ENCODE assay signal across 28 mouse cellular contexts in genomic region chr3:144238482-144238881, GRCm38 (mm10). TPM values are rescaled to one million over a fixed set of nuclear protein-coding genes. Genes with fewer than 3 reads are reported as not detected.
DNase-seq lines count a peak whose midpoint lies in the region; ATAC-seq and TF ChIP-seq lines count a peak whose summit lies in the region.
"Had no signal": no experiment of that assay in that cellular context is flagged by ENCODE, and none has a peak within 500 bp of the region (broad histone marks: within the 10 kb centered on the region; RNA-seq: fewer than 3 reads in every experiment).

No protein-coding gene starts in this region.

- H3K9me3 ChIP-seq in limb, embryonic 12.5 days: no peaks in the 10 kb centered on the region
- no peaks in the 10 kb centered on the region for H3K9me3 ChIP-seq in limb, embryonic 10.5 days (replicated peaks)
- H3K9me3 ChIP-seq: embryonic facial prominence, embryonic 10.5 days; forebrain, embryonic 13.5 days; G1E; heart, embryonic 10.5 days; hindbrain, embryonic 10.5 days; hindbrain, embryonic 13.5 days had no signal

- no peak overlapping the region; the same call in 1 of the 2 replicates for H3K4me2 ChIP-seq in limb, embryonic 12.5 days
- H3K4me2 ChIP-seq: embryonic facial prominence, embryonic 13.5 days; forebrain, embryonic 13.5 days; hindbrain, embryonic 13.5 days had no signal

- H3K9ac ChIP-seq in limb, embryonic 12.5 days (replicated peaks): no peak overlapping the region
- H3K9ac ChIP-seq: embryonic facial prominence, embryonic 13.5 days; forebrain, embryonic 13.5 days; hindbrain, embryonic 13.5 days had no signal

- no peak for TF ChIP-seq CTCF in kidney, adult 2 months (conservative IDR thresholded peaks at IDR 0.05; ENCODE audit: insufficient read depth, insufficient read length, low read depth, low read length)
- no peak for TF ChIP-seq CTCF in cerebellum, adult 2 months (IDR thresholded peaks at IDR 0.05; ENCODE audit: borderline replicate concordance, insufficient read depth, low read depth, low read length)

- no peak overlapping the region for H3K4me3 ChIP-seq in limb, embryonic 12.5 days (replicated peaks)
- no peak overlapping the region for H3K4me3 ChIP-seq in limb, embryonic 10.5 days
- no peak overlapping the region for H3K4me3 ChIP-seq in kidney, adult 2 months (ENCODE audit: insufficient read depth, low read depth, low read length)
- H3K4me3 ChIP-seq in cerebellum, adult 2 months (replicated peaks; ENCODE audit: insufficient read depth, low read depth, low read length): no peak overlapping the region
- H3K4me3 ChIP-seq: embryonic facial prominence, embryonic 10.5 days; embryonic facial prominence, embryonic 13.5 days; erythroblast, embryonic 14.5 days; forebrain, embryonic 13.5 days; heart, embryonic 10.5 days; hindbrain, embryonic 10.5 days; hindbrain, embryonic 13.5 days had no signal

- H3K27me3 ChIP-seq in limb, embryonic 12.5 days: peaks cover 4% of the 10 kb centered on the region; the same call in 1 of the 2 replicates
- no peaks in the 10 kb centered on the region for H3K27me3 ChIP-seq in limb, embryonic 10.5 days (ENCODE audit: low read depth, poor library complexity, severe bottlenecking)
- H3K27me3 ChIP-seq in kidney, adult 2 months (replicated peaks; ENCODE audit: control insufficient read depth, insufficient read depth, low read length): no peaks in the 10 kb centered on the region
- H3K27me3 ChIP-seq in cerebellum, adult 2 months (ENCODE audit: control insufficient read depth, insufficient read depth, low read length): no peaks in the 10 kb centered on the region
- H3K27me3 ChIP-seq: CH12.LX; hindbrain, embryonic 13.5 days; Patski had no signal

- H3K36me3 ChIP-seq in limb, embryonic 12.5 days: no peaks in the 10 kb centered on the region
- no peaks in the 10 kb centered on the region for H3K36me3 ChIP-seq in limb, embryonic 10.5 days
- H3K36me3 ChIP-seq in kidney, adult 2 months (ENCODE audit: control insufficient read depth, insufficient read depth, low read length): no peaks in the 10 kb centered on the region
- H3K36me3 ChIP-seq: embryonic facial prominence, embryonic 10.5 days; embryonic facial prominence, embryonic 13.5 days; G1E; heart, embryonic 10.5 days; hindbrain, embryonic 10.5 days; hindbrain, embryonic 13.5 days had no signal

- no peak for TF ChIP-seq POLR2A in kidney, adult 2 months (IDR thresholded peaks at IDR 0.05; ENCODE audit: low read depth, low read length)
- no peak for TF ChIP-seq POLR2A in cerebellum, adult 2 months (IDR thresholded peaks at IDR 0.05; ENCODE audit: borderline replicate concordance, insufficient read depth, low read length)

- peaks cover 11% of the 10 kb centered on the region; the same call in 1 of the 2 replicates for H3K4me1 ChIP-seq in limb, embryonic 12.5 days (replicated peaks)
- no peaks in the 10 kb centered on the region for H3K4me1 ChIP-seq in limb, embryonic 10.5 days
- H3K4me1 ChIP-seq in kidney, adult 2 months (ENCODE audit: control insufficient read depth, insufficient read depth, low read length): no peaks in the 10 kb centered on the region
- H3K4me1 ChIP-seq in cerebellum, adult 2 months (ENCODE audit: control insufficient read depth, insufficient read depth, low read length): no peaks in the 10 kb centered on the region
- H3K4me1 ChIP-seq: embryonic facial prominence, embryonic 13.5 days; hindbrain, embryonic 13.5 days had no signal

- WGBS in limb, embryonic 12.5 days: 71% methylated on average over 11 of the region's 11 CpGs
- 94% methylated on average over 11 of the region's 11 CpGs for WGBS in limb, embryonic 10.5 days
- 94% methylated on average over 11 of the region's 11 CpGs for WGBS in kidney, adult 2 months
- 96% methylated on average over 11 of the region's 11 CpGs for WGBS in cerebellum, adult 2 months

- DNase-seq in limb, embryonic 10.5 days (ENCODE audit: low spot score): no peak
- no peak for DNase-seq in kidney, adult 2 months
- DNase-seq in lung, postnatal 36 days: no peak
- no peak for DNase-seq in cerebellum, adult 2 months
- DNase-seq: adrenal gland, postnatal 10 days; adrenal gland, postnatal 36 days; B cell, adult 2 months; cerebellum, adult 18-20 months; cerebellum, adult 9-11 months; cerebellum, postnatal 25 days; embryo, embryonic 11 days; gastrocnemius, postnatal 10 days; heart, adult 18-20 months had no signal

- H3K27ac ChIP-seq in limb, embryonic 12.5 days: peak overlapping the region; percentile 76
- no peak overlapping the region for H3K27ac ChIP-seq in limb, embryonic 10.5 days
- no peak overlapping the region for H3K27ac ChIP-seq in kidney, adult 2 months (ENCODE audit: insufficient read depth, low read depth, low read length)
- H3K27ac ChIP-seq in cerebellum, adult 2 months (ENCODE audit: insufficient read depth, low read length): no peak overlapping the region
- H3K27ac ChIP-seq: embryonic facial prominence, embryonic 10.5 days; embryonic facial prominence, embryonic 13.5 days; forebrain, embryonic 13.5 days; heart, embryonic 10.5 days; hindbrain, embryonic 10.5 days; hindbrain, embryonic 13.5 days had no signal

- ATAC-seq in limb, embryonic 12.5 days (ENCODE audit: insufficient number of reproducible peaks, insufficient read depth, low FRiP score, low TSS enrichment, low read depth): 0 out of 2 replicates have a peak, but pooled peaks have one; percentile 29
- ATAC-seq in granulocyte monocyte progenitor cell, adult 5-6 weeks (replicated peaks; ENCODE audit: poor library complexity, severe bottlenecking): peak; percentile 79
- ATAC-seq in megakaryocyte, adult 5-6 weeks (ENCODE audit: poor library complexity, severe bottlenecking): peak; percentile 94
- ATAC-seq: forebrain, embryonic 13.5 days; forebrain, embryonic 16.5 days; hindbrain, embryonic 16.5 days; Patski had no signal

RNA-seq across cellular contexts. Expression of gene Lmo4, which starts 33.5 kb away (rescaled TPM):
- 80.8 and 83.5 TPM in 2 replicates for polyA plus RNA-seq in limb, embryonic 12.5 days (2016; fragmentation: Nextera tagmentation; extraction: Ambion mirVana)
- 45.9 and 56.6 TPM in 2 replicates for polyA plus RNA-seq in limb, embryonic 10.5 days (2016; fragmentation: Nextera tagmentation; extraction: Ambion mirVana)
- total RNA-seq in granulocyte monocyte progenitor cell, adult 5-6 weeks (2014; fragmentation: Nextera tagmentation): 116 and 130 TPM in 2 replicates
- total RNA-seq in granulocyte monocyte progenitor cell, adult 5-6 weeks (2017): 34.5 and 45.1 TPM in 2 replicates
- total RNA-seq in megakaryocyte, adult 5-6 weeks (2015): 324 and 340 TPM in 2 replicates
- 83.8 and 92.4 TPM in 2 replicates for total RNA-seq in megakaryocyte, adult 5-6 weeks (2017)
- polyA plus RNA-seq in kidney, adult 2 months (2012; rRNA removed): 88.7 and 108 TPM in 2 replicates
- polyA plus RNA-seq in cerebellum, adult 2 months (2012; rRNA removed): 45.3 and 49.1 TPM in 2 replicates

Comparison
In these comparisons a context has a peak if more than half of its experiments do, and no peak if none do; other contexts are left out.
1. ATAC-seq: peak in every context shown above with its lines; median percentile 94 in megakaryocyte, adult 5-6 weeks; 79 in granulocyte monocyte progenitor cell, adult 5-6 weeks; 29 in limb, embryonic 12.5 days.